Mouse (Mus musculus): ENCODE results near the gene Polr3c.
"Not testable (repeated sequence)": the region's sequence is repeated elsewhere in the genome, so short reads cannot be mapped to it uniquely, and the experiment has no call there.

Gene Polr3c

GRCm38 (mm10) chr3:96707903-96708683 is 19.3 kb downstream of the Polr3c start, which contains the start of gene Nudt17:
Gene Nudt17, minus strand, starts transcription at chr3:96708562.
- peak; percentile 68 for DNase-seq (ENCODE audit: low spot score)

DNA sequence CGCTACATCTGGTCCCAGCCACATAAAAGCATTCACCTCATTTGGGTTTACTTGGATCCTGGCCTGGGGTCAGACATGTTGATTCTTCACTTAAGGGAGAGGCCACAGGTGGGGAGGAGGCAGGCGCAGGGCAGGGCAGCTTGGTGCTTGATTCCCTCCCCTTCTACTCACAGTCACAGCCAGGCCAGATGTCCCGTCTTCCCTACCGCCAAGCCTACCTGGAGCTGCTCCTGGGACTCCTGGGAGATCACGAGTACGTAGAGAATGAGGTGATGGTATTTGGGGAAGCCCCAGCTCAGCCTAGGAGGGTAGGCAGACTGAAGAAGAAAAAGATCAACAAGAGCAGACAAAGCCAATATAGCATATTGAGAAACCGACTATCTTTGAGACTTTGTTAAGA is 20.4 kb downstream of the Polr3c start:
- no peak for DNase-seq (ENCODE audit: low spot score)

GRCm38 (mm10) chr3:96706217-96706616 is 21.2 kb downstream of the Polr3c start:
- DNase-seq (ENCODE audit: low spot score) = no peak

- no peak for DNase-seq (ENCODE audit: low spot score)
These were observed 22.6 kb downstream of the Polr3c start for GRCm38 (mm10) chr3:96704778-96705177.

GRCm38 (mm10) chr3:96701003-96701402 is 26.4 kb downstream of the Polr3c start:
- no peak for DNase-seq (ENCODE audit: low spot score)

GRCm38 (mm10) chr3:96700376-96700775 is 27.1 kb downstream of the Polr3c start:
- DNase-seq (ENCODE audit: low spot score) = no peak

DNA sequence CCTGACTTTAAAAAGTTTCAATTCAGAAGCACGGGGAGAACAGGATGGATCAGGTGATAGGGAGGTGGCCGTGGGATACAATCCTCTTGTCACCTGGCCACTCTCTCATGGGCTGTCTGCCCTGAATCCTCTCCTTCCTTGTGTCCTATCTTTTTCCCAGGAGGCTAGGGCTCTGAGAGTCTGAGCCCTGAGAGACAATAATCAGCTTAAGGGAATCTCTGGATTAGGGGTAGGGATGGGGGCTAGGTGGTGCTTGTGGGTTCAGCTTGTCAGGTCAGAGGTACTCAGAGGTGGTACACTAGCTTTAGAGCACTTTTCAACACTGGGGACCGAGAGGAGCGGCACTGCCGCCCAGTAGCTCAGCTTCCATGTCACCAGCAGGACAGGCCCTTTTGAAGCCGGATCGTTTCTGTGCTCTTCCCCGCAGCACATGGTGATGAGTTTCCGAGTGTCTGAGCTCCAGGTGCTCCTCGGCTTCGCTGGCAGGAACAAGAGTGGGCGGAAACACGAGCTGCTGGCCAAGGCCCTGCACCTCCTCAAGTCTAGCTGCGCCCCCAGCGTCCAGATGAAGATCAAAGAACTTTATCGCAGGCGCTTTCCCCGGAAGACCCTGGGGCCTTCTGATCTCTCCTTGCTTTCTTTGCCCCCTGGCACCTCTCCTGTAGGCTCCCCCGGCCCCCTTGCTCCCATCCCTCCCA is 28.3 kb downstream of the Polr3c start:
- DNase-seq (ENCODE audit: low spot score) = no peak

DNA sequence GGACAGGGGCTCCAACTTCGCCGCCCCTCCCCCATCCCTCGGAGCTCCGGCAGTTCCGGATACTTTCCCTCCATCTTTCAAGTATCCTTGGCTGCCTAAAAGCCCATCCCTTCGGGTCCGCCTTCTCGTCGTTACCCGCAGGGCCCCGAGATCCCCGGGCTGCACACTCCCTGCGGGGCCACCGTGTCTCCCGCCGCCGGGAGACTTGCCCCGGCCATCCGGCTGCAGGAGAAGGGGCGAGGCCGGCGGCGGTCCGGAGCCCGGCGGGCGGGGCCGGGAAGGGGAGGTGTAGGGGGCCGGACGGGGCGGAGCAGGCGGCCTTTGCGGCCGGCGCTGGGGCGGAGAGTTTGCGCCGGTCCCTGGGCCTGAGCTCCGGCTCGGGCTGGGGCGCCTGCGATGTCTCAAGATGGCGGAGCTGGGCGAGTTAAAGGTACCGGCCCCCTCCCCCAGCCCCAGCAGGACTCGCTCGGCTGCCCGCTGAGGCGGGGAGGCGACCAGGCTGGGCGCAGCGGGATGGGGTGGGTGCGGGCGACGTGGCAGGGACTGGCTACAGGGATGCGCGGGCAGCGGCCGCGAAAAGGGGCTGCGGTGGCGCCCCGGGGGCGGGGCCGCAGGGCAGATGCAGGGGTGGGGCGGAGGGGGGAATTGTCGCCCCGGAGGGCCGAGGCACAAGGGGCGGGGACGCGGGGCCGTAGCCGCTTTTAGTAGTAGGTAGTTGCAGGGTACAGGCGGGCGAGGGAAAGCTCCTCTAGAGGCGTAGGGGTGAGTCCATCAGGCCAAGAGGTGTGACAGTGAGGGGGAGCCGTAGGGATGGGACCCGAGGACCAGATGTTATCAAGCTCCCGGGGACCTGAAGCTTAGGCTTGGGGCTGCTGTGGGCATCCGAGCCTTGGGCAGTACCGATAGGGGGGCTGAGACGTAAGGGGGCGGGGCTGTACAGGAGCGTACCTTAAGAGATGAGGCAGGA is 30.4 kb downstream of the Polr3c start:
- DNase-seq (ENCODE audit: low spot score) = peak; percentile 63

DNA sequence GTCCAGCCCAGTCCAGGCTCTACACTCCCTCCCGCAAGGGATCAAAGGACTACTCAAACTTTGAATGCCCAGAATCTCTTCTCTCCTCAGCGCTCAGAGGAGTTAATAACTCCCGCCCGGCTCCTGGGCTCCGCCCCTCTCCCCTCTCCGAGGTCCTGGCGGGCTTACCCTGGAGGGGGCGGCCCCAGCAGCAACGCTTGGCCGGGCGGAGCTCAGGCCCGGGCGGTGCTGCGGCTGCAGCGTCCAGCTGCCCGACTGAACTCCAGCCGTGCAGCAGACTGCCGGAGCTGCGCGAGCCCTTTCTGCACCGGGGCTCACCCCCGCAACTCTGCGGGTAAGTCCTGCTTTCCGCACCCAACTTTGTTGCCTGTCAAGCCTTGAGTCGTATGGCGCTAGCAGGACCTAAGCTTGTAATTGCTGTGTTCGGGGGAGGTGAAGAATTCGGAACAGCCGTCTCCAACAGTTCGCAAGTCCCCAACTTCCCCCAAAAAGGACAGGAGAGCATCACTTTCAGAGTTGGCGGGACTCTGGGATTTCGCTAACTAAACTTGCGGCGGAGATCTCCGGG is 31.1 kb downstream of the Polr3c start, which contains the start of gene Pias3:
Gene Pias3, plus strand, starts transcription at position 187 of the 568 bp plus-strand sequence.
- no peak for DNase-seq (ENCODE audit: low spot score)

DNA sequence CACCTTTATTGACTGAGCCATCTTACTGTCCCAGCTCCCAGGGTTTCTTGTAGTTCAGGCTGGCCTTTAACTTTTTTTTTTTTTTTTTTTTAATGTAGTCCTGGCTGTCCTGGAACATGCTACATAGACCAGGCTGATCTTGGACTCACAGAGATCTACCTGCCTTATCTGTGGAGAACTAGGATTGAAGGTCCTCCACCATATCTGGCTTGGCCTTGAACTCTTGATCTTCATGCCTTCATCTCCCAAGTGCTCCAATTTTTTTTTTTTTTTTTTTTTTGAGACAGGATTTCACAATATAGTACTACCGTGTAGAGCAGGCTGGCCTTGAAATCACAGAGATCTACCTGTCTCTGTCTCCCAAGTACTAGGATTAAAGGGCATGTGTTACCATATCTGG is 33.8 kb downstream of the Polr3c start:
- no peak for DNase-seq (ENCODE audit: low spot score)

- DNase-seq (ENCODE audit: low spot score) = no peak
These were observed 34.9 kb downstream of the Polr3c start for GRCm38 (mm10) chr3:96692506-96692905.

DNA sequence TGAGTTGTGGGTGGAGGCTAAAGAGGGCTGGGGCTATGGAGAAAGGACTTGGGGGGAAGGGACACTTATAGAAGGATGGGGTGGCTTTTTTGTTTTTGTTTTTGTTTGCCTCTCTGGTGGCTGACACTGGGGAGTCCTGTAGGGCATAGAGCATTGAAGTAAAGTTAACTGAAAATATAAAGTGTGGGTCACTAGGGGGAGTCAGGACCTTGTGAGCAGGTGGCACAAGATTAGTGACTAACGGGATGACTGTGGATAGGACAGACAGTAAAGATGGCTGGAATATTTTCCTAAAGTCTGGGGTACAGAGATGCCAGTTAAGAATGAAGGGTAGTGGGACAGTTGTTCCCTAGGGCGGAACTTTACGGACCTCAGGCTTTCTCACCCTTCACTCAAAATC is 37.1 kb downstream of the Polr3c start:
- no peak for DNase-seq (ENCODE audit: low spot score)

- DNase-seq (ENCODE audit: low spot score) = no peak
These were observed 38.6 kb downstream of the Polr3c start for GRCm38 (mm10) chr3:96688854-96689253.

GRCm38 (mm10) chr3:96686057-96686456 is 41.4 kb downstream of the Polr3c start:
- not testable (repeated sequence) for DNase-seq (ENCODE audit: low spot score)

DNA sequence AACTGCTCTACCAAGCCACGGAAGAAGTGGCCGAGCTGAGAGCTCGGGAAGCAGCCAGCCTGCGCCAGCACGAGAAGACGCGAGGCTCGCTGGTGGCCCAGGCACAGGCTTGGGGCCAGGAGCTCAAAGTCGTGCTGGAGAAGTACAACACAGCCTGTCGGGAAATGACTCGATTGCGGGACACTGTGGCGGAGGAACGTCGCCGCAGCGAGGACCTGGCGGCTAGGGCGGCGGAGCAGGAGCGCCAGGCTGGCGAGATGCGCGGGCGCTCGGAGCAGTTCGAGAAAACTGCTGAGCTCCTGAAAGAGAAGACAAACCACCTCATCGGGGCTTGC is 42.6 kb downstream of the Polr3c start:
- no peak for DNase-seq (ENCODE audit: low spot score)

DNA sequence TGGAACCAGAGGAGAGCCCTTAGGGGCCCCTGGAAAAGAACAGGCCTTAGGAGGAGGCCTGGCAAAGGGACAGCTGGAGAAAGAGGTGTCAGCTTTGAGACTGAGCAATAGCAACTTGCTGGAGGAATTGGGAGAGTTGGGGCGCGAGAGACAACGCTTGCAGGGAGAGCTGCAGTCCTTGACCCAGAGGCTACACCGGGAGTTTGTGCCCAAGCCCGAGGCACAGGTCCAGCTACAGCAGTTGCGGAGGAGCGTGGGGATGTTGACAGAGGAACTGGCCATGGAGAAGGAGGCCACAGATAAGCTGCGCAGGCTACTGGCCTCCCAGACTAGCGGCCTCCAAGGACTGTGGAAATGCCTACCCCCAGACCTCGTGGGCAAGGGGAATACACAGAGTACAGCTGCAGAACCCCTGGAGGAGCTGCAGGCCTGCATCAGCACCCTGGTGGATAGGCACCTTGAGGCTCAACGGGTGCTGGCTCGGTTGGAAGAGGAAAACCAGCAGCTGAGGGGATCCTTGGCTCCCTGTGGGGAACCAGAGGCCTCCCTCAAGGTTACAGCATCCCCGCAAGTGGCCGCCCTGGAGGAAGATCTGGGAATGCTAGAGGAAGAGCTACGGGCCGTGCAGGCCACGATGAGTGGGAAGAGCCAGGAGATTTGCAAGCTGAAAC is 43.1 kb downstream of the Polr3c start:
- no peak for DNase-seq (ENCODE audit: low spot score)

DNA sequence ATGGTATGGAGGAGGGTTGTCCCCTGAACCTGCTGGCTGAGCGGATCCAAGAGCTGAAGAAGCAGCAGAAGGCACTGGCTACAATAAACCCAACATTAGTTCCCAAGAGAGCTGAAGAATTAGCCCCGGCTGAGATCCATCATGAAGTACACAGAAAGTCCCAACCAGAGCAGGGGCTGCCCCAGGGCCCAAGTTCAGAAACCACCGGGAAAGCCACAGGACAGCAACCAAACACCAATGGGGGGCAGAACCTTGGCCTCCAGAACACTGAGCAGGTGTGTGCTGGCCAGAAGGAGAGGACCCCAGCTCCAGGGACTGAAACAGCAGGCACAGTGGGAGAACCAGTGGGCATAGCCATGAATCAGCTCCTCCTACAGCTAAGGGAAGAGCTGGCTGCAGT is 43.9 kb downstream of the Polr3c start:
- DNase-seq (ENCODE audit: low spot score) = no peak

DNA sequence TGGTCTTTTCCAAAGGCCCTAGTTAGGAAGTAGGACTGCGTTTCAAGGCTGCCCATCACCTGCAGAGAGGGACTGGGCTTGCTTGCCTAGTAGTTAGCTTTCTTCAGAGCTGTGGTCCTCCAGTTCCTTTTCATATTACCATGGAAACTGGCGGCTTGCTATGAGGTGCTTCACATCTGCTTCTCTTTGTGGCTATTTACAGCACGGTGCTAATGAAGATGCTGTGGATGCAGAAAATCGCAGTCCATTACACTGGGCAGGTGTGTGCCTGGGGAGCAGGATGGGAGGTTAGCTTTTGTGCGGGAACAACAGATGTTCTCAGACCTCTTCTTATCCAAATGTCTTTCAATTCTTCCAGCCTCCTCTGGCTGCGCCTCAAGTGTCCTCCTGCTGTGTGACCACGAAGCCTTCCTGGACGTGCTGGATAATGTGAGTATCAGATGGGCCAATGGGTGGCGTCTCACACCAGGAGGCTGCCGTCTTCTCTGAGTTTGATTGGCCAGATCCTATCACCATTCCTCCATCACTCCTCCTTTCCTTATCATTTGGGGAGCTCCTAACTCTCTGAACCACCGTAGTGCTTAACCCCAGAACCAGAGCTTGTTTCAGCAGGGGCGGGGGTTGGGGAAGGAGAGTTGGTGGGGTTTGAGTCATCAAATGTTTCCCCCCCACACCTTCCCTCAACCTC is 47.0 kb downstream of the Polr3c start:
- DNase-seq (ENCODE audit: low spot score) = no peak

DNA sequence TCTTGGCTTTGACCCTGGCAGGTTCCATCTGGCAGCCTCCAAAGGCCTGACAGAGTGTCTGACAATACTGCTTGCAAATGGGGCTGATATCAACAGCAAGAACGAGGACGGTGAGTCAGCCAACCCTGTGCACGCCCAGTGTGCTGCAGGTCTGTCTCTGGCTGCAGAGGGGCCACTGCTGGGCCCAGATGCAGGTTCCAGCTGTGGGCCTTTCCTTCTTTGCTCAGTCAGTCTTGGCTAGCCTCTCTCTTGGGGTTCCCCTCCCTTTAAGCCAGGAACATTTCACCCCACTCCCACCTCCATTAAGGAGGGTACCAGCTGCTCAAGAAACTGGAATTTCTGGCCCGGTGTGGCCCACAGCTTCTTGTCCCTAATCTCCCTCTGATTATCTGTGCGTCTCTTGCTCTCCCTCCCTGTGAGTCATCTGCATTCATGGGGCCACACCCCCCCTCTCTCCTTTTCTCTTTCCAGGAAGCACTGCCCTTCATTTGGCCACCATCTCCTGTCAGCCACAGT is 48.2 kb downstream of the Polr3c start:
- DNase-seq (ENCODE audit: low spot score) = no peak

- DNase-seq (ENCODE audit: low spot score) = no peak
These were observed 49.0 kb downstream of the Polr3c start for GRCm38 (mm10) chr3:96678456-96678855.

DNA sequence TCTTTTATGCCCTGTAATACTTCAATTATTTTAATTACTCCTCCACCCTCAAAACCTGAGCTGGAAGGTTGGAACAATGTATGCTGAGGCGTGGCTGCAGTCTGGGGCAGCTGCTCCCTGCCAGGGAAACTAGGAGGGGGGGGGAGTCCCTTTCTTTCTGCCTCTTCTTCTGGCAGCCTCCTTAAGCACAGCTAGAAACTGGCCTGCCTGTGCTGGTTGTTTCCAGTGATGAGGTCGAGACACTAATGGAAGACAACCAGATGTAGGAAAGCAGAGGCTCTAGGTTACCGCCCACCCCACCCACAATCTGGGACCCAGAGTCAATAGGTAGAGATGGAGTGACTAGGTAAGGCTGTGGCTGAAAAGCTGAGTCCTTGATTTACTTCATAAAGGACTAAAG is 51.7 kb downstream of the Polr3c start:
- no peak for DNase-seq (ENCODE audit: low spot score)

Data from left cerebral cortex, adult 11 months (tissue).